Mouse (Mus musculus) hematopoietic multipotent progenitor cell, adult 10-12 weeks (in vitro differentiated cells): ENCODE measurements around the gene Naif1. TPM values are rescaled to one million over a fixed set of nuclear protein-coding genes. Genes with fewer than 3 reads are reported as not detected.

ENCODE experiments used
- polyA plus RNA-seq: library from polyadenylated mRNA; stranded (reverse); fragments of >175 nt; gene quantifications from 2 replicates; pipeline ENCODE4 v1.2.3, GENCODE M21; 2012; ENCODE audit warnings: low replicate concordance

Naif1 gene
- polyA plus RNA-seq = 7.2 and 12.8 TPM in 2 replicates

GRCm38 (mm10) chr2:32449761-32450754, at the start of gene Naif1:
TSS of gene Naif1 (plus strand) at chr2:32450457.

DNA sequence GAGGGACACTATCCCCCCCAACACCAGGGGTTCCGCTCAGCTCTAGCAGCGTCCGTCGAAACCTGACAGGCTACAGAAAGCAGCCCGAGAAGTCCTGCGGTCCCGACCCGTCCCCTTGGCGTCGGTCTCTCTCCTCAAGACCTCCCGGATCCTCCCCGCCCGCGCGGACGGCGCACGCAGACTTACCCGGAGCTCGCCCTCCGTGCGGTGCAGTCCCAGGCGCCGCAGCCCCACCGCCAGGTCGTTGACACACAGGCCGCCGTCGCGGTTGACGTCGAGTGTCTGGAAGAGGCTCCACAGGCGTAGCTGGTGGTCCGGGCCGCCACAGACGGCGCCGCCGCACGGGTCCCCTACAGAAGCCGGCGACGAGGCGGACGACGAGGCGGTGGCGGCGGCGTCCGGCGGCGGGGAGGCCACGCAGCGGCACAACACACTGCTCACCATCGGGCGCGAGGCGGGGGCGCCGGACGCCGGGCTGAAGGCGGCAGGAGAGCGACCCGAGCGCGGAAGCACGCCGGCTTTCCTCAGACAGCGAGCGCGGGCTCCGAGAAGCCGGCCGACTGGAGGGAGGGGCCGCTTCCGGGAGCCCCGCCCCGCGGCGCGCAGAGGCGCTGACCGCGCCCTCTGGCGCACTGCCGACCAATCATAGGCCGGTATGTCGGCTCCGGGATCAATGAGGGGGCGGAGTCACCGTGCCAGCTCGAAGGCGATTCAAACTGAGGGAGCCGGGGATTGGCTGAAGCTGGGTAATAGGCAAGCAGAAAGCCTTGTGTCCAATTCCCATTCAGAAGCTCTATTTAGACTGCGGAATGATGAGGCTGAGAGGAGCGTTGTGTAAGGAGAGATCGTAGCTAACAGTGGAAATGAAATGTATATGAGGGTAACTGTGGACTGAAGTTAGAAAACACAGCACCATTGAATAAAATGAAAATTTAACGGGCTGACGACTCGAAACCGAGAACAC, 906 bp downstream of the Naif1 start, which contains the start of gene Slc25a25:
TSS of gene Slc25a25 (minus strand) at position 565 of the 964 bp plus-strand sequence.

Other genes with a start within 250 kb of the Naif1 start
- gene Pomt1, start 213.9 kb upstream of the Naif1 start, polyA plus RNA-seq = 9.6 and 10.7 TPM in 2 replicates
- gene Uck1, start 190.3 kb upstream of the Naif1 start, polyA plus RNA-seq = 38.9 and 93.1 TPM in 2 replicates
- 27.5 and 32.9 TPM in 2 replicates for gene Golga2, start 163.1 kb upstream of the Naif1 start, polyA plus RNA-seq
- 25.0 and 195 TPM in 2 replicates for gene Swi5, start 162.4 kb upstream of the Naif1 start, polyA plus RNA-seq
- 191 and 234 TPM in 2 replicates for gene Ciz1, start 98.1 kb upstream of the Naif1 start, polyA plus RNA-seq
- 1.2 TPM in 2 replicates for gene Dnm1, start 97.1 kb upstream of the Naif1 start, polyA plus RNA-seq
- 169 and 253 TPM in 2 replicates for gene 1110008P14Rik, start 68.5 kb upstream of the Naif1 start, polyA plus RNA-seq
- gene Lcn2, start 62.2 kb upstream of the Naif1 start, polyA plus RNA-seq = 50.7 and 52.8 TPM in 2 replicates
- 2.4 and 4.3 TPM in 2 replicates for gene Ptges2, start 54.6 kb upstream of the Naif1 start, polyA plus RNA-seq
- 14.7 and 24.4 TPM in 2 replicates for gene Slc25a25, start 988 bp downstream of the Naif1 start, polyA plus RNA-seq
- gene Fam102a, start 84.9 kb downstream of the Naif1 start, polyA plus RNA-seq = 136 and 166 TPM in 2 replicates
- gene Dpm2, start 120.4 kb downstream of the Naif1 start, polyA plus RNA-seq = 11.0 and 11.9 TPM in 2 replicates
- 0.16 TPM in 1 of 2 replicates, not detected in the other for gene Pip5kl1, start 124.3 kb downstream of the Naif1 start, polyA plus RNA-seq
- not detected in 2 replicates for gene 9430097D07Rik, start 125.2 kb downstream of the Naif1 start, polyA plus RNA-seq
- 29.1 and 47.0 TPM in 2 replicates for gene St6galnac4, start 136.6 kb downstream of the Naif1 start, polyA plus RNA-seq
- gene St6galnac6, start 149.3 kb downstream of the Naif1 start, polyA plus RNA-seq = 15.4 and 20.9 TPM in 2 replicates
- gene Ak1, start 171.3 kb downstream of the Naif1 start, polyA plus RNA-seq = 0.09 and 0.66 TPM in 2 replicates
- 13.8 and 31.2 TPM in 2 replicates for gene Eng, start 196.1 kb downstream of the Naif1 start, polyA plus RNA-seq